Mouse (Mus musculus): ENCODE measurements around the gene Unc119. TPM values are rescaled to one million over a fixed set of nuclear protein-coding genes. Genes with fewer than 3 reads are reported as not detected.

Gene Unc119
- polyA plus RNA-seq, 1 experiment from 2014 or later = 39.4 TPM

GRCm38 (mm10) chr11:78349441-78350358 lies 6.4 kb downstream of the Unc119 start:
- peaks cover 7% of the 10 kb centered on the region; the same call in 1 of the 2 replicates for H3K36me3 ChIP-seq (ENCODE audit: insufficient read depth, low read length)
- H3K9me3 ChIP-seq (ENCODE audit: low read length) = no peaks in the 10 kb centered on the region
- ATAC-seq (ENCODE audit: low FRiP score, low TSS enrichment) = no peak
- H3K27me3 ChIP-seq (ENCODE audit: insufficient read depth, low read length) = no peaks in the 10 kb centered on the region
- H3K27ac ChIP-seq (ENCODE audit: low read length) = no peak overlapping the region; the same call in 1 of the 2 replicates
- H3K4me1 ChIP-seq (ENCODE audit: insufficient read depth, low read length) = peaks cover 25% of the 10 kb centered on the region
- 67% methylated on average over 4 of the region's 4 CpGs for WGBS
- H3K4me2 ChIP-seq (replicated peaks; ENCODE audit: low read depth, low read length) = no peak overlapping the region
- H3K4me3 ChIP-seq (ENCODE audit: low read length) = no peak overlapping the region
- H3K9ac ChIP-seq (replicated peaks; ENCODE audit: low read length) = no peak overlapping the region; the same call in 1 of the 2 replicates

DNA sequence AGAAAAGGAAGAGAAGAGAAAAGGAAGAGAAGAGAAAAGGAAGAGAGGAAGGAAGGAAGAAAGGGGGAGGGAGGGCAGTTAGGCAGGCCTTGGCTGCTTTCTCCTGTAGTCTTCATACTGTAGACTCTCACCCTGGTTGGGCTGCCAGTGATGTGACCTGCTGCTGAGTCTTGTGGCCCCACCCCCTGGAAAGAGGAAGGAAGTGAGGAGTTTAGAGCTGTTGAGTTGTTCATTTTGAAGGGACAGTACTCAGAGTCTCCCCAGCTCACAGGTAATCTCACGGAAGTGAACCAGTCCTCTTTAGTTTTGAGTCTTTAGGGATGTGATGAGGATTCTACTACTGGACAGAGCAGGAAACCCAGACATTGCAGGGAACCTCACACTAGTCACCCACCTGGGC lies 9.8 kb downstream of the Unc119 start:
- Histone ChIP-seq H3K4me3 (ENCODE audit: low read length) (no peak overlapping the region), H3K4me1 (ENCODE audit: insufficient read depth, low read length) (peaks cover 6% of the 10 kb centered on the region; the same call in 1 of the 2 replicates), H3K9me3 (ENCODE audit: low read length) (no peaks in the 10 kb centered on the region), H3K9ac (replicated peaks; ENCODE audit: low read length) (no peak overlapping the region), H3K36me3 (ENCODE audit: insufficient read depth, low read length) (peaks cover 7% of the 10 kb centered on the region; the same call in 1 of the 2 replicates), H3K4me2 (replicated peaks; ENCODE audit: low read depth, low read length) (no peak overlapping the region), H3K27ac (ENCODE audit: low read length) (no peak overlapping the region), H3K27me3 (ENCODE audit: insufficient read depth, low read length) (no peaks in the 10 kb centered on the region)
- ATAC-seq (ENCODE audit: low FRiP score, low TSS enrichment) = no peak
- 83% methylated on average over 1 of the region's 1 CpGs for WGBS

- peaks cover 2% of the 10 kb centered on the region; the same call in 1 of the 2 replicates for H3K4me1 ChIP-seq (ENCODE audit: insufficient read depth, low read length)
- no peak overlapping the region for H3K4me3 ChIP-seq (ENCODE audit: low read length)
- H3K9ac ChIP-seq (replicated peaks; ENCODE audit: low read length) = no peak overlapping the region
- H3K27ac ChIP-seq (ENCODE audit: low read length) = no peak overlapping the region
- no peaks in the 10 kb centered on the region for H3K9me3 ChIP-seq (ENCODE audit: low read length)
- 86% methylated on average over 6 of the region's 6 CpGs for WGBS
- no peak overlapping the region for H3K4me2 ChIP-seq (replicated peaks; ENCODE audit: low read depth, low read length)
- H3K36me3 ChIP-seq (ENCODE audit: insufficient read depth, low read length) = no peaks in the 10 kb centered on the region
- no peak for ATAC-seq (ENCODE audit: low FRiP score, low TSS enrichment)
- no peaks in the 10 kb centered on the region for H3K27me3 ChIP-seq (ENCODE audit: insufficient read depth, low read length)
These were observed 11.6 kb downstream of the Unc119 start for GRCm38 (mm10) chr11:78354905-78355304.

DNA sequence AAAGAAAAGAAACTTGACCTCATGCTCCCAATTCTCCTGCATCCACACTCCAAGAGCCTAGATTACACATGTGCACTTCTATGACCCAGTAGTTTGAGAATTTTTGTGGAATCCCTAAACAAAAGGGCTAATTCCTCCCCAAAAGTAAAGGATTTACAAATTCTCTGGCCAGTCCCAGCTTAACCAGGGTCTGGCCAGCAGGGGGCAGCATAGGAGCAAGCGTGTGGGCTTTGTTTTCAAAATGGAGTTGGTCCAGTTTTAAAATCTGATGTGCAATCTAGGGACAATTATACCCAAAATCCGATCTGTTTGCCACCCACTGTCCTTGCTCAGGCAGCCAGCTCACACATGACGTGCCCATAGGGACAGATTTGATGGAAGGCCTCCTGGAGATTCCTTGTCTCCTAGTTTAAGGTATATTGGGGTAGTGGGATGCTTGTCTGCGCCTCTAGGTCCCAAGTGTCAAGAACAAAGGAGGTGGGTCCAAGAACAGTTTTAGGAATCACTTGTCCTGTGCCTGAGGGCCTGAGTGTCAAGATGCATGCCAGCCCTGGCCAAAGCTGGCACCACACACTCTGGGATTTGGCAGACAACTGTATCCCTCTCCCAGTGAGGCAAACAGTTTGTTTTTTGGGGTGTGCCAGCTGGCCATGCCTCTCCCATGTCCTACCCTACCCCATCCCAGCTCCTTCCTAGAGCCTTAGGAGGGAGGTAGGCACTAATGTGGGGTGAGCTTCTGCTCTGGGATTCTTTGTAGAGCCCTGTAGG lies 12.4 kb downstream of the Unc119 start:
- no peaks in the 10 kb centered on the region for H3K9me3 ChIP-seq (ENCODE audit: low read length)
- WGBS = 33% methylated on average over 4 of the region's 4 CpGs
- H3K4me3 ChIP-seq (ENCODE audit: low read length) = no peak overlapping the region
- no peaks in the 10 kb centered on the region for H3K36me3 ChIP-seq (ENCODE audit: insufficient read depth, low read length)
- H3K4me1 ChIP-seq (ENCODE audit: insufficient read depth, low read length) = 0 out of 2 replicates have a peak, but pooled peaks cover 5% of the 10 kb centered on the region
- H3K27ac ChIP-seq (ENCODE audit: low read length) = no peak overlapping the region
- no peak for ATAC-seq (ENCODE audit: low FRiP score, low TSS enrichment)
- no peak overlapping the region for H3K9ac ChIP-seq (replicated peaks; ENCODE audit: low read length)
- no peak overlapping the region for H3K4me2 ChIP-seq (replicated peaks; ENCODE audit: low read depth, low read length)
- no peaks in the 10 kb centered on the region for H3K27me3 ChIP-seq (ENCODE audit: insufficient read depth, low read length)

GRCm38 (mm10) chr11:78358330-78359007 lies 15.2 kb downstream of the Unc119 start:
- 17% methylated on average over 22 of the region's 22 CpGs for WGBS
- Histone ChIP-seq H3K27ac (ENCODE audit: low read length) (no peak overlapping the region), H3K27me3 (ENCODE audit: insufficient read depth, low read length) (no peaks in the 10 kb centered on the region), H3K36me3 (ENCODE audit: insufficient read depth, low read length) (no peaks in the 10 kb centered on the region), H3K4me2 (replicated peaks; ENCODE audit: low read depth, low read length) (no peak overlapping the region), H3K9me3 (ENCODE audit: low read length) (no peaks in the 10 kb centered on the region), H3K9ac (replicated peaks; ENCODE audit: low read length) (no peak overlapping the region), H3K4me1 (ENCODE audit: insufficient read depth, low read length) (peaks cover 15% of the 10 kb centered on the region), H3K4me3 (ENCODE audit: low read length) (no peak overlapping the region)
- ATAC-seq (ENCODE audit: low FRiP score, low TSS enrichment) = no peak

DNA sequence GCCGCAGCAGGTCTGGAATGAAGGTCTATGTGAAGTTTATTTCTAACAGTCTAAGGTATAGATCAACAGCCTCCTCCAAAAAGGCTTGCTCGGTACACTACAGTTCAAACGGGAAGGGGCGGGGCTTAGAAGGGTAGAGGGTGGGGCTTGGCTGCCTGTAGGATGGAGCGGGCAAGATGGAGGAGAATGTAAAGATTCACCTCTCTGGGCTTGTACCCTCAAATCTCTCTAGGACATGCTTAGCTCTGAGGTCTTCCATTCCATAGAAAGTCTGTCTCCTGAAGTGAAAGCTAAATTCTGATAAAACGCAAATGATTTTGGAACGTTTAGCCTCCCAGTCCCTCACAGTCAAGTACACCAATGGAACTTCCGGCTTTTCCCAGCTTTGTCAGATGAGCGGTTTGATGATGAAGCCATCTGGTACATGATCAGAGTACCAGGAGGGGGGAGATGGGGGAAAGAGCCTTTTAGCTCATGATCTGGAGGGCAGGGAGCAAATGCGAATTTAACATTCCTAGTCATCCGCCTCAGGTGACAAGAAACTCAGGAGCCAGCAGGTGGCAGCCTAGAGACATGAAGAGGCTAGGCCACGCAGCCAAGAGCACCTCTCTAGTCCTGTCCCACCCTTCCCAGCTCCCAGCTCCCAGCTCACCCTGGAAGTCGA lies 17.0 kb downstream of the Unc119 start:
- Histone ChIP-seq H3K4me3 (ENCODE audit: low read length) (peak overlapping the region; percentile 44), H3K4me2 (replicated peaks; ENCODE audit: low read depth, low read length) (peak overlapping the region; percentile 61), H3K4me1 (ENCODE audit: insufficient read depth, low read length) (peaks cover 28% of the 10 kb centered on the region), H3K9ac (replicated peaks; ENCODE audit: low read length) (peak overlapping the region; percentile 61), H3K27me3 (ENCODE audit: insufficient read depth, low read length) (no peaks in the 10 kb centered on the region), H3K36me3 (ENCODE audit: insufficient read depth, low read length) (no peaks in the 10 kb centered on the region), H3K9me3 (ENCODE audit: low read length) (no peaks in the 10 kb centered on the region), H3K27ac (ENCODE audit: low read length) (no peak overlapping the region)
- WGBS = 10% methylated on average over 13 of the region's 13 CpGs
- peak; percentile 63 for ATAC-seq (ENCODE audit: low FRiP score, low TSS enrichment)

DNA sequence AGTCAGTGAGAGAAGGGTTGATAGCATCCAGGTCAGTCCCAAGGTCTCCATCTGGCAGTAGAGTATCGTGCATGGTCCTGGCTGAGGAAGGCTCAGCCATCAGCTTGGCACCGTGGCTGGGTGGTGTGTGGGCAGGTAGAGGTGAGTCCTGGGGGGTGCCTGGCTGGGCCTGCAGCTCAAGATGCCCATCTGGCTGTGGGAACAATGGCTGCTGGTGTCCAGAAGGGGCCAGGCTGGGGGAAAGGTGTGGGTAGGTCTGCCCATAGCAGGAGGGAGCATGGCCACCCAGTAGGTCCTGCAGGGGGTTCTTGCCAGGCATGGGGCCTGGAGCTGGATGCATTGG lies 17.5 kb downstream of the Unc119 start:
- H3K27me3 ChIP-seq (ENCODE audit: insufficient read depth, low read length) = no peaks in the 10 kb centered on the region
- peak overlapping the region; percentile 61; the same call in 1 of the 2 replicates for H3K9ac ChIP-seq (replicated peaks; ENCODE audit: low read length)
- H3K27ac ChIP-seq (ENCODE audit: low read length) = no peak overlapping the region
- no peak overlapping the region for H3K4me3 ChIP-seq (ENCODE audit: low read length)
- no peaks in the 10 kb centered on the region for H3K36me3 ChIP-seq (ENCODE audit: insufficient read depth, low read length)
- H3K4me1 ChIP-seq (ENCODE audit: insufficient read depth, low read length) = peaks cover 28% of the 10 kb centered on the region
- ATAC-seq (ENCODE audit: low FRiP score, low TSS enrichment) = peak; percentile 20; the same call in 1 of the 2 replicates
- 54% methylated on average over 2 of the region's 2 CpGs for WGBS
- H3K4me2 ChIP-seq (replicated peaks; ENCODE audit: low read depth, low read length) = peak overlapping the region; percentile 61; the same call in 1 of the 2 replicates
- H3K9me3 ChIP-seq (ENCODE audit: low read length) = no peaks in the 10 kb centered on the region

DNA sequence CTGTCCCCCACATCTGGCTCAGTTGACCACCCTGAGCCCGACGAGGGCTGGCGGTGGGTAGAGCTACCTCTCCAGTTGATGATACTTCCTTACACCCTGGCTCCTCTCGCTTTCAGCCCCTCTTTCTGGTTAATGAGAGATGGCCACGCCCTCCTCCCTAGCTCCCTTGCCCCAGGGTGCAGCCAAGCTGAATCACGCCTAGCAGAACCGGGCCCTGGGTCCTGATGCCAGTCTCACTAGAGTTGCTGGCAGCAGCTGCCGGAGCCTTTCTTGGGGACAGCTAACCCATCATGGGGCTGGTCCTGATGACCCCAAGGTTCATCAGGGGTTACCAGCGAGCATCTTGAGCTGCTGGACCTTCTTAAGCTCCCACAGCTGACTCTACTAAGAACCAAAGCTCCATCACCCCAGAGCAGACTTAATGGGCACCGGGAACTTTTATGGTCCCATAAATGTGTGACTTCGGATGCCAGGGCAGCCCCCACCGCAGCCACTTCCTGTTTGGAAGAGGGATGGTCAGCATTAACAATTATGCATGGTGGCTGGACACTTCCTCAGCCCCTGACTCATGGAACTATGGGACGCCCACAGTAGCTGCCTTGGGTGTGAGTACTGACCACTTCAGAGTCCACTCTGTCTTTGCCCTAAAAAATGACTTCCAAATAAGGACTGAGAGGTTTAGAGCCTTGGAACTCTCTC lies 20.2 kb downstream of the Unc119 start:
- Histone ChIP-seq H3K9me3 (ENCODE audit: low read length) (no peaks in the 10 kb centered on the region), H3K4me1 (ENCODE audit: insufficient read depth, low read length) (peaks cover 28% of the 10 kb centered on the region), H3K27me3 (ENCODE audit: insufficient read depth, low read length) (no peaks in the 10 kb centered on the region), H3K27ac (ENCODE audit: low read length) (peak overlapping the region; percentile 54), H3K4me3 (ENCODE audit: low read length) (no peak overlapping the region), H3K36me3 (ENCODE audit: insufficient read depth, low read length) (no peaks in the 10 kb centered on the region), H3K9ac (replicated peaks; ENCODE audit: low read length) (no peak overlapping the region), H3K4me2 (replicated peaks; ENCODE audit: low read depth, low read length) (no peak overlapping the region)
- ATAC-seq (ENCODE audit: low FRiP score, low TSS enrichment) = 0 out of 2 replicates have a peak, but pooled peaks have one; percentile 20
- WGBS = 41% methylated on average over 13 of the region's 13 CpGs
